Mouse (Mus musculus): ENCODE results near the gene Nanos1. TPM values are rescaled to one million over a fixed set of nuclear protein-coding genes. Genes with fewer than 3 reads are reported as not detected.

Nanos1 gene
- polyA plus RNA-seq, 1 experiment, result 3.3 TPM

DNA sequence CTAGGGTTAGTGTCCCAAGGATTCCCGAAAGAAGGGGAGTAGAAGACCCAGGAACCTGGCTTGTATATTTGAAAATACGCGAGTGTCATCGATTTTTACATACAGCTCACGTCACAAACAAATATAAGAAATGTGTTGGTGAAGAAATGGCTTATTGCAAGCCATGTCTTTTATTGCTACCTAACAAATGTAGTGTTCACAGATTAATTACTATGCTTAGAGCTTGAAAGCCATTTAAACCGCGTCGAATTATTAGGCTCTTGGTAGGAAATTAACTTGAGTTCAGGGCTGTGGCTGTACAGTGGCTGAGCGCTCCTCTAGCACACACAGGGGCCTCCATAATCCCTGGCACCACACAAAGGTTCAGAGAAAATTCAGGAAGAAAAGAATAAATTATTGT is 35.4 kb downstream of the Nanos1 start:
- H3K27ac ChIP-seq (ENCODE audit: control insufficient read depth, insufficient read depth, low read depth, low read length, poor library complexity), result peak overlapping the region; percentile 92; the same call in 1 of the 2 replicates
- 12% methylated on average over 9 of the region's 9 CpGs for WGBS
- TF ChIP-seq CTCF (IDR thresholded peaks at IDR 0.05; ENCODE audit: control insufficient read depth, insufficient read depth, low read length) (no peak), POLR2A (IDR thresholded peaks at IDR 0.05; ENCODE audit: borderline replicate concordance, control insufficient read depth, low read depth, low read length) (no peak)
- H3K4me3 ChIP-seq (replicated peaks; ENCODE audit: control insufficient read depth, low read depth, low read length), result peak overlapping the region; percentile 80
- H3K4me1 ChIP-seq (ENCODE audit: control insufficient read depth, insufficient read depth, low read length), result no peaks in the 10 kb centered on the region; the same call in 1 of the 2 replicates

- WGBS, result 70% methylated on average over 2 of the region's 2 CpGs
- H3K4me1 ChIP-seq (ENCODE audit: control insufficient read depth, insufficient read depth, low read length), result no peaks in the 10 kb centered on the region; the same call in 1 of the 2 replicates
- no peak overlapping the region for H3K27ac ChIP-seq (ENCODE audit: control insufficient read depth, insufficient read depth, low read depth, low read length, poor library complexity)
- no peak overlapping the region for H3K4me3 ChIP-seq (replicated peaks; ENCODE audit: control insufficient read depth, low read depth, low read length)
- TF ChIP-seq POLR2A (IDR thresholded peaks at IDR 0.05; ENCODE audit: borderline replicate concordance, control insufficient read depth, low read depth, low read length) (no peak), CTCF (IDR thresholded peaks at IDR 0.05; ENCODE audit: control insufficient read depth, insufficient read depth, low read length) (no peak)
These were observed 37.5 kb downstream of the Nanos1 start for GRCm38 (mm10) chr19:60793170-60793707.

GRCm38 (mm10) chr19:60795244-60795643 is 39.5 kb downstream of the Nanos1 start:
- Histone ChIP-seq H3K27ac (ENCODE audit: control insufficient read depth, insufficient read depth, low read depth, low read length, poor library complexity) (peak overlapping the region; percentile 34; the same call in 1 of the 2 replicates), H3K4me1 (ENCODE audit: control insufficient read depth, insufficient read depth, low read length) (peaks cover 1% of the 10 kb centered on the region; the same call in 1 of the 2 replicates), H3K4me3 (replicated peaks; ENCODE audit: control insufficient read depth, low read depth, low read length) (no peak overlapping the region)
- TF ChIP-seq CTCF (IDR thresholded peaks at IDR 0.05; ENCODE audit: control insufficient read depth, insufficient read depth, low read length) (no peak), POLR2A (IDR thresholded peaks at IDR 0.05; ENCODE audit: borderline replicate concordance, control insufficient read depth, low read depth, low read length) (no peak)
- 62% methylated on average over 2 of the region's 2 CpGs for WGBS

GRCm38 (mm10) chr19:60797415-60797814 is 41.6 kb downstream of the Nanos1 start:
- Histone ChIP-seq H3K4me3 (replicated peaks; ENCODE audit: control insufficient read depth, low read depth, low read length) (no peak overlapping the region), H3K4me1 (ENCODE audit: control insufficient read depth, insufficient read depth, low read length) (peaks cover 1% of the 10 kb centered on the region; the same call in 1 of the 2 replicates), H3K27ac (ENCODE audit: control insufficient read depth, insufficient read depth, low read depth, low read length, poor library complexity) (no peak overlapping the region)
- 84% methylated on average over 2 of the region's 2 CpGs for WGBS
- TF ChIP-seq CTCF (IDR thresholded peaks at IDR 0.05; ENCODE audit: control insufficient read depth, insufficient read depth, low read length) (no peak), POLR2A (IDR thresholded peaks at IDR 0.05; ENCODE audit: borderline replicate concordance, control insufficient read depth, low read depth, low read length) (no peak)

- 53% methylated on average over 7 of the region's 7 CpGs for WGBS
- Histone ChIP-seq H3K4me1 (ENCODE audit: control insufficient read depth, insufficient read depth, low read length) (peaks cover 1% of the 10 kb centered on the region; the same call in 1 of the 2 replicates), H3K27ac (ENCODE audit: control insufficient read depth, insufficient read depth, low read depth, low read length, poor library complexity) (no peak overlapping the region), H3K4me3 (replicated peaks; ENCODE audit: control insufficient read depth, low read depth, low read length) (no peak overlapping the region)
- TF ChIP-seq CTCF (IDR thresholded peaks at IDR 0.05; ENCODE audit: control insufficient read depth, insufficient read depth, low read length), result no peak
- TF ChIP-seq POLR2A (IDR thresholded peaks at IDR 0.05; ENCODE audit: borderline replicate concordance, control insufficient read depth, low read depth, low read length), result no peak
These were observed 44.2 kb downstream of the Nanos1 start for GRCm38 (mm10) chr19:60799867-60800569.

DNA sequence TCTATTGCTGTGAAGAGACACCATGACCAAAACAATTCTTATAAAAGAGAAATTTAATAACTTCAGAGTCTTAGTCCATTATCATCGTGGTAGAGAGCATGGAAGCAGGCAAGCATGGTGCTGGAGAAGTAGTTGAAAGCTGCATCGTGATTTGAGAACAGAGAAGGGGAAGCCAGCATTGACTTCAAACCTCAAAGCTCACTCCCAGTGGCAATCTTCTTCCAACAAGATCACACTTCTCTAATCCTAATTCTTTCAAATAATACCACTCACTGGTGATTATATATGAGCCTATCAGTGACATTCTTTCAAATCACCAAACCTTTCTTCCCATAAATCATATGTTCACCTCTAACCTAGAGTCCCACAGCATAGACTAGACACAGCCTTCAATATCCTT is 49.1 kb downstream of the Nanos1 start:
- WGBS, result 18% methylated on average over 2 of the region's 2 CpGs
- Histone ChIP-seq H3K27ac (ENCODE audit: control insufficient read depth, insufficient read depth, low read depth, low read length, poor library complexity) (no peak overlapping the region), H3K4me3 (replicated peaks; ENCODE audit: control insufficient read depth, low read depth, low read length) (no peak overlapping the region), H3K4me1 (ENCODE audit: control insufficient read depth, insufficient read depth, low read length) (no peaks in the 10 kb centered on the region; the same call in 1 of the 2 replicates)
- TF ChIP-seq POLR2A (IDR thresholded peaks at IDR 0.05; ENCODE audit: borderline replicate concordance, control insufficient read depth, low read depth, low read length), result no peak
- no peak for TF ChIP-seq CTCF (IDR thresholded peaks at IDR 0.05; ENCODE audit: control insufficient read depth, insufficient read depth, low read length)

Other genes with a start within 250 kb of the Nanos1 start
- 7.5 and 11.4 TPM in 2 replicates for gene Cacul1, start 175.0 kb upstream of the Nanos1 start, polyA plus RNA-seq (2011; ENCODE audit: insufficient read depth, insufficient read length, low replicate concordance, missing spikeins)
- gene Eif3a, start 34.7 kb downstream of the Nanos1 start, polyA plus RNA-seq (2011; ENCODE audit: insufficient read depth, insufficient read length, low replicate concordance, missing spikeins), result 70.8 and 99.7 TPM in 2 replicates
- 9.0 and 14.6 TPM in 2 replicates for gene Fam45a, start 55.6 kb downstream of the Nanos1 start, polyA plus RNA-seq (2011; ENCODE audit: insufficient read depth, insufficient read length, low replicate concordance, missing spikeins)
- gene Sfxn4, start 105.5 kb downstream of the Nanos1 start, polyA plus RNA-seq (2011; ENCODE audit: insufficient read depth, insufficient read length, low replicate concordance, missing spikeins), result 6.5 and 9.7 TPM in 2 replicates
- 72.6 and 93.5 TPM in 2 replicates for gene Prdx3, start 118.6 kb downstream of the Nanos1 start, polyA plus RNA-seq (2011; ENCODE audit: insufficient read depth, insufficient read length, low replicate concordance, missing spikeins)
- gene Grk5, start 133.8 kb downstream of the Nanos1 start, polyA plus RNA-seq (2011; ENCODE audit: insufficient read depth, insufficient read length, low replicate concordance, missing spikeins), result 1.8 and 7.2 TPM in 2 replicates